Mouse (Mus musculus): ENCODE data around the gene Tenm3. TPM values are rescaled to one million over a fixed set of nuclear protein-coding genes. Genes with fewer than 3 reads are reported as not detected.
"Not testable (repeated sequence)": the region's sequence is repeated elsewhere in the genome, so short reads cannot be mapped to it uniquely, and the experiment has no call there.

Gene Tenm3
- total RNA-seq, 2 experiments from 2014 or later: 9.4 to 9.9 TPM

- intact Hi-C loops (cut with DNase I): loop anchor here (5.0 kb wide), 3 partner anchors 153 to 808 kb away; no protein-coding TSS in a partner anchor
- no peak for DNase-seq
Measured at GRCm38 (mm10) chr8:48224753-48225152, 619.0 kb downstream of the Tenm3 start.

- intact Hi-C loops (cut with DNase I): loop anchor here (5.0 kb wide), 3 partner anchors 155 to 810 kb away; no protein-coding TSS in a partner anchor
- peak; percentile 80 to 81 for DNase-seq
Measured at GRCm38 (mm10) chr8:48222429-48222769, 621.4 kb downstream of the Tenm3 start.

- intact Hi-C loops (cut with DNase I): loop anchor here (5.0 kb wide), 3 partner anchors 155 to 810 kb away; no protein-coding TSS in a partner anchor
- DNase-seq: no peak
Measured at GRCm38 (mm10) chr8:48221724-48222428, 621.9 kb downstream of the Tenm3 start.

- no peak for DNase-seq
- intact Hi-C loops (cut with DNase I): loop anchor here (5.0 kb wide), 3 partner anchors 156 to 811 kb away; no protein-coding TSS in a partner anchor
Measured at GRCm38 (mm10) chr8:48221304-48221703, 622.4 kb downstream of the Tenm3 start.

- no peak for DNase-seq
- intact Hi-C loops (cut with DNase I): loop anchor here (5.0 kb wide), 3 partner anchors 157 to 812 kb away; no protein-coding TSS in a partner anchor
Measured at GRCm38 (mm10) chr8:48220529-48221181, 623.1 kb downstream of the Tenm3 start.

- intact Hi-C loops (cut with DNase I): no loop called here
- DNase-seq: no peak
Measured at GRCm38 (mm10) chr8:48215071-48215501, 628.7 kb downstream of the Tenm3 start.

GRCm38 (mm10) chr8:48214386-48214785, 629.4 kb downstream of the Tenm3 start:
- intact Hi-C loops (cut with DNase I): no loop called here

GRCm38 (mm10) chr8:48211931-48212330, 631.8 kb downstream of the Tenm3 start:
- intact Hi-C loops (cut with DNase I): no loop called here
- DNase-seq: no peak

More at GRCm38 (mm10) chr8:48214386-48214785, 629.4 kb downstream of the Tenm3 start:
- DNase-seq: no peak

GRCm38 (mm10) chr8:48207567-48207966, 636.2 kb downstream of the Tenm3 start:
- DNase-seq: peak in 1 of 2 experiments; percentile 31
- intact Hi-C loops (cut with DNase I): no loop called here

- intact Hi-C loops (cut with DNase I): no loop called here
Measured at GRCm38 (mm10) chr8:48206922-48207321, 636.8 kb downstream of the Tenm3 start.

GRCm38 (mm10) chr8:48204838-48205345, 638.9 kb downstream of the Tenm3 start:
- intact Hi-C loops (cut with DNase I): no loop called here
- no peak for DNase-seq

More at GRCm38 (mm10) chr8:48206922-48207321, 636.8 kb downstream of the Tenm3 start:
- no peak for DNase-seq

GRCm38 (mm10) chr8:48204114-48204837, 639.5 kb downstream of the Tenm3 start:
- DNase-seq: peak; percentile 34
- intact Hi-C loops (cut with DNase I): no loop called here

GRCm38 (mm10) chr8:48203611-48204010, 640.1 kb downstream of the Tenm3 start:
- DNase-seq: no peak
- intact Hi-C loops (cut with DNase I): no loop called here

- intact Hi-C loops (cut with DNase I): no loop called here
- DNase-seq: no peak
Measured at GRCm38 (mm10) chr8:48203161-48203560, 640.6 kb downstream of the Tenm3 start.

- intact Hi-C loops (cut with DNase I): no loop called here
- no peak for DNase-seq
Measured at GRCm38 (mm10) chr8:48202632-48203031, 641.1 kb downstream of the Tenm3 start.

GRCm38 (mm10) chr8:48199171-48199570, 644.6 kb downstream of the Tenm3 start:
- DNase-seq: no peak
- intact Hi-C loops (cut with DNase I): no loop called here

GRCm38 (mm10) chr8:48195971-48196370, 647.8 kb downstream of the Tenm3 start:
- intact Hi-C loops (cut with DNase I): no loop called here
- DNase-seq: no peak

GRCm38 (mm10) chr8:48188586-48188985, 655.2 kb downstream of the Tenm3 start:
- DNase-seq: no peak
- intact Hi-C loops (cut with DNase I): no loop called here

- DNase-seq: no peak
- intact Hi-C loops (cut with DNase I): no loop called here
Measured at GRCm38 (mm10) chr8:48183758-48184157, 660.0 kb downstream of the Tenm3 start.

- no peak for DNase-seq
- intact Hi-C loops (cut with DNase I): no loop called here
Measured at GRCm38 (mm10) chr8:48181000-48181399, 662.8 kb downstream of the Tenm3 start.

- DNase-seq; intact Hi-C loops (cut with DNase I): not testable (repeated sequence)
Measured at GRCm38 (mm10) chr8:48180146-48180545, 663.6 kb downstream of the Tenm3 start.
